ENCODE assay signal across 17 mouse cellular contexts in genomic region chr7:25869789-25870188, GRCm38 (mm10). TPM values are rescaled to one million over a fixed set of nuclear protein-coding genes. Genes with fewer than 3 reads are reported as not detected.
DNase-seq lines count a peak whose midpoint lies in the region; ATAC-seq and TF ChIP-seq lines count a peak whose summit lies in the region.
"Had no signal": no experiment of that assay in that cellular context is flagged by ENCODE, and none has a peak within 500 bp of the region (broad histone marks: within the 10 kb centered on the region; RNA-seq: fewer than 3 reads in every experiment).

No protein-coding gene starts in this region.

- no peak overlapping the region for H3K27ac ChIP-seq in gastrocnemius, adult 2 months
- H3K27ac ChIP-seq in liver, adult 2 months (replicated peaks; ENCODE audit: insufficient read depth, low read depth, low read length): no peak overlapping the region
- H3K27ac ChIP-seq in liver, embryonic 11.5 days (ENCODE audit: low read depth, low read length): no peak overlapping the region
- H3K27ac ChIP-seq: embryonic facial prominence, embryonic 15.5 days; forebrain, embryonic 15.5 days; liver, embryonic 13.5 days had no signal

- peaks cover 6% of the 10 kb centered on the region; the same call in 1 of the 2 replicates for H3K27me3 ChIP-seq in liver, adult 2 months (ENCODE audit: control insufficient read depth, insufficient read depth, low read length)
- no peaks in the 10 kb centered on the region for H3K27me3 ChIP-seq in liver, embryonic 11.5 days (replicated peaks; ENCODE audit: control insufficient read depth, insufficient read depth, low read length)
- H3K27me3 ChIP-seq: embryonic facial prominence, embryonic 15.5 days; forebrain, embryonic 15.5 days; liver, embryonic 13.5 days had no signal

- no peaks in the 10 kb centered on the region for H3K4me1 ChIP-seq in liver, adult 2 months (ENCODE audit: control insufficient read depth, insufficient read depth, low read length)
- no peaks in the 10 kb centered on the region for H3K4me1 ChIP-seq in liver, embryonic 11.5 days (replicated peaks; ENCODE audit: control insufficient read depth, insufficient read depth, low read length)
- H3K4me1 ChIP-seq: embryonic facial prominence, embryonic 15.5 days; forebrain, embryonic 15.5 days; liver, embryonic 13.5 days had no signal

- no peak for DNase-seq in gastrocnemius, adult 2 months
- DNase-seq in gastrocnemius, postnatal 36 days: no peak
- DNase-seq in liver, adult 2 months (ENCODE audit: extremely low read depth, low read depth, low spot score): no peak
- DNase-seq in liver, embryonic 11.5 days (ENCODE audit: low spot score): no peak
- DNase-seq in A20 (ENCODE audit: low read depth, low spot score) (peak; percentile 32), ZHBTc4 (ENCODE audit: low read depth, low spot score) (peak; percentile 48)
- no peak for DNase-seq in adrenal gland, postnatal 4 days (ENCODE audit: low spot score in 2 of 2)
- DNase-seq in cerebellum, postnatal 4 days (ENCODE audit: low spot score in 2 of 2): no peak
- DNase-seq: adrenal gland, postnatal 36 days; cerebellum, postnatal 25 days; kidney, adult 11 months; liver, embryonic 13.5 days had no signal

- intact Hi-C loops in gastrocnemius, adult 2 months (cut with DNase I): no loop called here
- intact Hi-C loops in gastrocnemius, postnatal 36 days (cut with DNase I): no loop called here

- no peak for TF ChIP-seq POLR2A in liver, adult 2 months (IDR thresholded peaks at IDR 0.05; ENCODE audit: extremely low read depth, insufficient read depth, low read length)

- H3K36me3 ChIP-seq in liver, adult 2 months (ENCODE audit: control insufficient read depth, insufficient read depth, low read length): no peaks in the 10 kb centered on the region
- no peaks in the 10 kb centered on the region for H3K36me3 ChIP-seq in liver, embryonic 11.5 days (ENCODE audit: control insufficient read depth, insufficient read depth, low read length)
- H3K36me3 ChIP-seq: embryonic facial prominence, embryonic 15.5 days; forebrain, embryonic 15.5 days; liver, embryonic 13.5 days had no signal

- no peak overlapping the region for H3K4me3 ChIP-seq in gastrocnemius, adult 2 months
- H3K4me3 ChIP-seq in liver, adult 2 months (ENCODE audit: insufficient read depth, low read depth, low read length): no peak overlapping the region
- no peak overlapping the region for H3K4me3 ChIP-seq in liver, embryonic 11.5 days (ENCODE audit: low read depth, low read length)
- H3K4me3 ChIP-seq: embryonic facial prominence, embryonic 15.5 days; forebrain, embryonic 15.5 days; liver, embryonic 13.5 days had no signal

- no peaks in the 10 kb centered on the region for H3K79me2 ChIP-seq in liver, adult 2 months (ENCODE audit: control insufficient read depth, insufficient read depth, low read length)

- no peaks in the 10 kb centered on the region for H3K9me3 ChIP-seq in liver, embryonic 11.5 days (ENCODE audit: control insufficient read depth, low read length)
- H3K9me3 ChIP-seq: embryonic facial prominence, embryonic 15.5 days; liver, embryonic 13.5 days had no signal

- whole genome bisulfite sequencing in liver, adult 2 months: 48% methylated on average over 2 of the region's 2 CpGs
- 75% methylated on average over 2 of the region's 2 CpGs for WGBS in liver, embryonic 11.5 days

- ATAC-seq in liver, embryonic 11.5 days (replicated peaks; ENCODE audit: low FRiP score): no peak
- ATAC-seq: forebrain, embryonic 15.5 days had no signal

- no peak overlapping the region for H3K4me2 ChIP-seq in liver, embryonic 11.5 days
- H3K4me2 ChIP-seq: embryonic facial prominence, embryonic 15.5 days; forebrain, embryonic 15.5 days; heart, embryonic 11.5 days; liver, embryonic 13.5 days had no signal

- peak; percentile 25; the same call in 1 of the 2 replicates for TF ChIP-seq CTCF in gastrocnemius, adult 2 months (IDR thresholded peaks at IDR 0.05)
- peak; percentile 43 for TF ChIP-seq CTCF in liver, adult 2 months (IDR thresholded peaks at IDR 0.05; ENCODE audit: low read depth, low read length)

- H3K9ac ChIP-seq in liver, adult 2 months (ENCODE audit: low read depth, low read length): no peak overlapping the region
- H3K9ac ChIP-seq in liver, embryonic 11.5 days (ENCODE audit: low read depth, low read length): no peak overlapping the region
- H3K9ac ChIP-seq: embryonic facial prominence, embryonic 15.5 days; forebrain, embryonic 15.5 days; liver, embryonic 13.5 days had no signal

RNA-seq across cellular contexts. Expression of gene Cyp2b10, which starts 27.6 kb away (rescaled TPM):
- total RNA-seq in gastrocnemius, adult 2 months (2021): not detected
- total RNA-seq in gastrocnemius, postnatal 36 days (2021): not detected
- total RNA-seq in liver, adult 2 months (2014; rRNA removed): 95.3 and 137 TPM in 2 replicates
- 21.6 and 78.3 TPM in 2 replicates for polyA plus RNA-seq in liver, adult 2 months (2012; rRNA removed)
- polyA plus RNA-seq in liver, embryonic 11.5 days (2014; fragmentation: Nextera tagmentation; extraction: Ambion mirVana): not detected in 2 replicates
- 1 to 10 TPM in 1 of 2 experiments, under 1 TPM in 1; 0.14 to 1.2 TPM for total RNA-seq in adrenal gland, postnatal 4 days (2021)
- total RNA-seq: hematopoietic stem cell, adult 5-6 weeks; megakaryocyte progenitor cell, adult 5-6 weeks had no signal
- polyA plus RNA-seq: embryonic facial prominence, embryonic 15.5 days; forebrain, embryonic 15.5 days; heart, embryonic 11.5 days had no signal

RNA-seq across cellular contexts. Expression of gene Cyp2s1, which starts 53.1 kb away (rescaled TPM):
- total RNA-seq in gastrocnemius, adult 2 months (2021): under 1 TPM; 0.10 to 0.56 TPM
- total RNA-seq in gastrocnemius, postnatal 36 days (2021): under 1 TPM; 0.17 to 0.18 TPM
- total RNA-seq in liver, adult 2 months (2014; rRNA removed): 0.13 and 0.28 TPM in 2 replicates
- polyA plus RNA-seq in liver, adult 2 months (2012; rRNA removed): 0.37 and 0.41 TPM in 2 replicates
- 1.4 and 2.6 TPM in 2 replicates for polyA plus RNA-seq in liver, embryonic 11.5 days (2014; fragmentation: Nextera tagmentation; extraction: Ambion mirVana)
- total RNA-seq in adrenal gland, postnatal 4 days (2021): 1 to 10 TPM; 4.8 to 7.7 TPM
- total RNA-seq: hematopoietic stem cell, adult 5-6 weeks had no signal

Comparison
In these comparisons a context has a peak if more than half of its experiments do, and no peak if none do; other contexts are left out.
1. DNase-seq: peak in A20 (single experiment) and ZHBTc4 (single experiment); none in gastrocnemius, adult 2 months (single experiment), gastrocnemius, postnatal 36 days (0 of 2), liver, adult 2 months (single experiment), liver, embryonic 11.5 days (single experiment), adrenal gland, postnatal 4 days (0 of 2) and cerebellum, postnatal 4 days (0 of 2).
2. RNA of gene Cyp2b10, which starts 27.6 kb away (total RNA-seq): 95.3 to 137 TPM in liver, adult 2 months; 0.14 to 1.2 TPM in adrenal gland, postnatal 4 days, not detected in gastrocnemius, postnatal 36 days and not detected in gastrocnemius, adult 2 months; every median in the first group is over 10 times any median in the second.